Mouse (Mus musculus): ENCODE measurements at regions not wholly inside any gene's neighbourhood (a gene's known extent, or its start where the extent isn't known, plus 50 kb on each side); places are given as distances from the start of the nearest gene placed in this dataset.

GRCm38 (mm10) chr15:88036146-88037000, 492.3 kb downstream of the Fam19a5 start:
- no peak for DNase-seq

DNA sequence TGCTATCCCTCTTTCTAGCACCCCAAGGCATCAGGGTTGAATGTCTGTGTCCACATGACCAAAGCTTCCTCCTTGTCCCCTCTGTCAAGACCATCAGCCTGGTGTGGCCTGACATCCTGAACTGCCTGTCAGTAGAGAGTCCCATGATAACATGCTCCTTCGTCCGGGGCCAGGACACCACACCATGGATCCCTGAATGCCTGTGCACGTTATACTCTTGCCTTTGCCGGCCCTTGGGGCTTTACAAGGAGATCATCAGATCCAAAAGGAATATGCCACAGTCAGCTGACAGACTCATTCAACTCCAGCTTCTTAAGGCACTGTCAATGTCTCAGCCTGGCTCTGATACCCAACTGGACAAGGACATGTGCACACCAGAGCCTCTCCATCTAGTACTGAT, 493.5 kb downstream of the Fam19a5 start:
- DNase-seq = no peak

DNA sequence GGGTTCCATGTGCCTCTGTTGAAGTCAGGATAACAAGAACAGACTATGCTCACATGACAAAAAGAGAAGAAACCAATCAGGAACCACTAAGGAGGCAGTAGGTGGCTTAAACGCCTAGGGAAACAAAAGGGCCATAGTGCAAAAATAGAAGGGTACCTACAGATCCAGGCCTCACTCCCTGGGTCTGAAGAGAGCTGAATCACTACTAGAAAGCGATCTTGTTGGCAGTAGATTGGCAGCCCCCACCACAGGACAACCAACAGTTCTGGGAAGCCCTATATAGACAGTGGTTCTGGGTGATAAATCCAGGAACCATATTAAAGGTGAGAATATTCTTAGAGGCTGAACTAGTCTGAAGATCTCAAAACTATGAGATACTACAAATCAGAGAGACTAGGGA, 498.7 kb downstream of the Fam19a5 start:
- DNase-seq = no peak

GRCm38 (mm10) chr15:88058071-88058470, 514.0 kb downstream of the Fam19a5 start:
- no peak for DNase-seq

DNA sequence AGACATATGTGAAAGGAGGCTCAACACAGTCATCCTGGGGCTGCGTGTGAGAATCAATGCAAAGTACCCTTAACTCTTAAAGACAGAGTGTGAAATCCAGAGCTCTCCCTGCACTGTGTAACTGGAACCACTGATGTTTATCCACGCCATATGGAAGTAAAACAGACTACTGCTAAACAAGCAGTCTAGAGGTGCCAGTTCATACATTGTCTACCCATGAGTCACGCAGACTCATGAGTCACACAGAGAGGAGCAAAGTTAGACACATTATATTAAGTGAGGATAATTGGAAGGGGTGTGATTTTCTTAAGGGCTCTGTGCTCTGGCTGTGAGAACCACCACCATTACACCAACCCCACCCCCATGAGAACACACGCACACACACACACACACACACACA, 516.8 kb downstream of the Fam19a5 start:
- no peak for DNase-seq

DNA sequence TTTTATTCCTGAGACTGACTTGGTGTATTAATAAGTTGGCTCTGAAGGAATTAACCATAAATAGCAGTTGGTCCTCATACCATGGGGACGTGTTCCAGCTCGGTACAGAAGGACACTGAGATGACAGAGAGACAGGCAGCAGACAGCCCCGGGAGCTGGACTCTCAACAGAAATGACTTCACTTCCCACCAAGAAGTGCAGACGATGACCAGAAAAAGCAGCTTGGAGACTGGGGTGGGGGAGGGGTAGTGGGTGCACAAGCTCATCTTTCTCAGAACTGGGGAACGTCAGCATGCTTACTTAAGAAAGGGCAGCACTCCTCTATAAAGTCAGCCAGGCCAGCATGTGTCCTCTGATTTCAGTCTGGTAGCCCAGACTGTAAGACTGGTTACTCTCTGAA, 518.9 kb downstream of the Fam19a5 start:
- no peak for DNase-seq

- DNase-seq = no peak
Measured at GRCm38 (mm10) chr15:88068476-88068875, 524.4 kb downstream of the Fam19a5 start.

DNA sequence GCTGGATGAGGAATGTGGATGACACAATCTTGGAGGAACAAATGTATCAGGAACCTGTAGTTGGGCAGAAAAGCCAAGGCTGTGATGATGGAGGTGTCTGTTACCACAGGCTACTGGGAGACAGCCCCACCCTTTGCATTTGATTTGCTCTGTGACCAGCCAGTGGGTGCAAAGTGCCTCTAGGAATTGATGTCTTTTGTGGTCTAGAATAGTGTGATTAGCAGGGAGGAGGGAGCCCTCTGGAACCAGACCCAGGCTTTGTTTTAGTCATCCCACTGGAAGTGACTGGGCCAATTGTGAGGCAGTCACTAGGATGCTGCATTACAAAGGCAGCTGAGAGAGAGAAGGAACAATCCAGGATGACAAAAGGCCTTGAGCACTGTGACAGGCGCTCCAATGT, 527.4 kb upstream of the Zdhhc25 start:
- no peak for DNase-seq

GRCm38 (mm10) chr15:88083911-88084310, 516.2 kb upstream of the Zdhhc25 start:
- DNase-seq = no peak

DNA sequence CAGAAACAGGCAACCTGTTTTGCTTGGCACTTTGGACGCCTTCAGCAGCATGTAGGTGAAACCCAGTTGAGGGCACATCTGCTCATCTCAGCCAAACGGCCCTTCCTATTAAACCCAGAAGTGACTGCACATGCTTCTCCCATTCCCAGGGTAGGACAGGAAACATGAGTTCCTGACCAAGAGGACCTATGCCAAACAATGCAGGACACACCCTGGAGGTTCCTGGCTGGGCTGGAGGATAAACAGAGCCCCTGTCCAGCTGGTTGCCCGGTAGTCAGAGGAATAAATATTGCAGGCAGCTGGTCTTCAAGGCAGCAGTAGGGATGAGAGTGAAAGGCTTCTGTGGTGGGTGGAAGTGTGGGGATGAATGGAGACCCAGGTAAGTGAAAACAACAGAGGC, 514.5 kb upstream of the Zdhhc25 start:
- DNase-seq = no peak

DNA sequence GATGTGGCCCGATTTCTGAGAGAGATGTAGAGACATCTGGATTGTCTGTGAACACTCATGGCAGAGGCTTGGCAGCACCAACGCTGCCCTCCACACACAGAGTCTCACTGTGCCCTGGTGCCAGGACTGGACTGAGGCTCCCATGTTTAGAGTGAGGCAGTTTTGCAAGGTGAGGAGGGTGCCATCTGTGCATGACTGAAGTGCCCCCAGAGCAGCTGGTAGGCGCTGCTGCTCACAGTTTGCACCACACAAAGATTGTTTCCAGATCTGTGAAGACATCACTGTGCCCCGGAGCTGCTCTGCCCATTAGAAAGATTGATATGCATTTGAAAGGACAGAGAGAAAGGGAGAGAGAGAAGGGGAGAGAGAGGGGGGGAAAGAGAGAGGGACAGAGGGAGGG, 510.6 kb upstream of the Zdhhc25 start:
- DNase-seq = no peak

- DNase-seq = no peak
Measured at GRCm38 (mm10) chr15:88091390-88091789, 508.7 kb upstream of the Zdhhc25 start.

DNA sequence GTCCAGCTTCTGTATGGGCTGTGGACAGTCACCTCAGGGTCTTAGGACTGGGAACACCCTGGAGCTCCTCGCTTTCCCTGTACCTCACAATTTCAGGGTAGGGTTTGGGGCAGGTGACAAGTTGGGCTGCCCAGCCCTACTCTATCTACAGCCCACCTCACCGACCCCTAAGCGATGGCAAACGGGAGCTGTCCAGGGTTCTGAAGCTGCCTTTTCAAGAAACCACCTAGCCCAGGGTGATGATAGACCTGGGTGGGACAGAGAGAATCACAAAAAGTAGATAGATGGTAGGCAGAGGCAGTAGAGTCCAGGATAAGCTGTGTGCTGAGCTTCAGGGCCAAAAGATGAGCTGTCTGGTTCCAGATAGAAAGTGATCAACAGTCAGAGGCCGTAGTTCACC, 479.7 kb upstream of the Zdhhc25 start:
- DNase-seq = no peak

DNA sequence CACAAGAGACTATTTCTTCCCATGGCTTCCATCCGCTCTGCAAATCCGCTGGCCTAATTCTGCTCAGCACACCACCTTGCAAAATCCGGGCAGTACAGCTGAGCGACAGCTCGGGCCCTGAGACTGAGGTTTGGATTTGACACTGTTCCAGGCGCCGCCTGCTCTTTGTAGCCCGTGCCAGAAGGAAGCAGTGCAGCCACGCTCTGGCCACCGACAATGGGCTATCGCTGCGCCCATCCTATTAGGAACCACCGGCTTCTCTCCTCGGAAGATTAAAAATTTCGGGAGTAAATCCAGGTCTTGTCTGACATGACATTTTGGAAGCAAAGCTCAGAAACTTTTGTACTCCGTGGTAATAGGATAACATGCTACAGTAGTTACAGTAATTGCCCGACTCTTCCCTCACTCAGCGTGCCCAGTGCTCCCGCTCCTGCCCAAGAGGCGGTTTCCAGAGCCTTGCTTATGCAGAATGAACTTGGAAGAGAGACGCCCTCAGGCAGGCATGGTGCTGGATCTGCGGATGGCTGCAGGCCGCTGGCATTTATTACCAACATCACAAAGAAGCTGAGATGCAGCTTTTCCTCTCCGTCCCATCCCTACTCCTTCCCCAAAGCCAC, 476.1 kb upstream of the Zdhhc25 start:
- peak; percentile 50 for DNase-seq

DNA sequence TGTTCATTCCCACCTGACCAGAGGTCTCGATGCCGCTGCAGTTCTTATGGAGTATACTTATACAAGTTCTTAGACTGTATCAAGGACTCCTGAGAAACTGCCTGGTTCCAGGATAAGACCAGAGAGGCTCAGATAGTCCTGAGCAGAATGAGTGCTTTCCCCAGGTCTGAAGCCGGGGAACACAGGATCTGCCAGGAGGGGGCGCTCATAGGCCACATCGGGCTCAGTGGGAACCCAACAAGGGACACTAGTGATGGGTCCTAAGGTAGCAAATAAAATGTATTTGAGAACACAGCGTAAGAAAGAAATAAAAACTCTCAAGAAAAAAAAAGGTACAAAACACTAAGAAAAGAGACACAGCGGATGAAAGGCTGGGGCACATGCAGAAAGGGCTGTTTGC, 454.0 kb upstream of the Zdhhc25 start:
- peak; percentile 87 for DNase-seq

GRCm38 (mm10) chr15:88151199-88151598, 448.9 kb upstream of the Zdhhc25 start:
- DNase-seq = no peak

- no peak for DNase-seq
Measured at GRCm38 (mm10) chr15:88159618-88160170, 440.4 kb upstream of the Zdhhc25 start.

DNA sequence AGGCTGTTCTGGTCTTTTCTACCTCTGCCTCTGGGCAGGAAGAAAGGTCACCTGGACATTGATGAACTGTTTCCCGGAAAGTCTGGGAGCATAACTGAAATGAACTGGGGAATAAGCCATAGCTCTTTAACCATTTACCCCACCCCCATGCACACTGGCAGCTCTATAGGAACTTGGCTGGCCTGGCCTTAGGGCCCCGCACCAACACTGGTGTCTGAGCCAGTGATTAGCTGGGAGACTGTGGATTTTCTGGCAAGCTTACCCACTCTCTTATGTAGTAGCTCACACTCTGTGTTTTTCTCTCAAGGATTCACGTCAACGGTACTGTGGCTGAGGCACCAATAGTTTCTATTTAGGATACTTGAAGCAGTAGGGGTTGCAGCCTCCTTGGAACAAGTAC, 439.8 kb upstream of the Zdhhc25 start:
- DNase-seq = no peak

DNA sequence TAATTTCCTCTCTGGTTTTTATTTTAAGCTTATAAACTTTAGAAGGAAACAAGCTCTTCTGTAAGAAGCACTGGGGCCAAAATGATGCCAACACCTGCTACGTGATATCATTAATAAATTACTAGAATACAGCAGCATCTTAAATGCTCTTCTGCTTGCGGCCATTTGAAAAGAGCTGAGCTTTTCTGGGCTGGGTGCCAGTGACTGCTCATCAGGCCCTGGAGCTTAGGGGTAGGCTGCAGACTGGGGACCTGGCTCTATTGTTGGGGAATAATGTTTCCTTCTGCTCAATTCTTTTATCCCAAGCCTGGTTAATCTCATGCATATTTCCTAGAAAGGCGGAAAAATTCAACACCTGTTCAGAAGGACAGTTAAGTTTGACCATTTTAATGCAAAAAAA, 436.7 kb upstream of the Zdhhc25 start:
- DNase-seq = peak; percentile 43

GRCm38 (mm10) chr15:88174326-88174725, 425.8 kb upstream of the Zdhhc25 start:
- DNase-seq = no peak

- no peak for DNase-seq
Measured at GRCm38 (mm10) chr15:88175991-88176390, 424.1 kb upstream of the Zdhhc25 start.

- DNase-seq = no peak
Measured at GRCm38 (mm10) chr15:88196539-88196938, 403.6 kb upstream of the Zdhhc25 start.

DNA sequence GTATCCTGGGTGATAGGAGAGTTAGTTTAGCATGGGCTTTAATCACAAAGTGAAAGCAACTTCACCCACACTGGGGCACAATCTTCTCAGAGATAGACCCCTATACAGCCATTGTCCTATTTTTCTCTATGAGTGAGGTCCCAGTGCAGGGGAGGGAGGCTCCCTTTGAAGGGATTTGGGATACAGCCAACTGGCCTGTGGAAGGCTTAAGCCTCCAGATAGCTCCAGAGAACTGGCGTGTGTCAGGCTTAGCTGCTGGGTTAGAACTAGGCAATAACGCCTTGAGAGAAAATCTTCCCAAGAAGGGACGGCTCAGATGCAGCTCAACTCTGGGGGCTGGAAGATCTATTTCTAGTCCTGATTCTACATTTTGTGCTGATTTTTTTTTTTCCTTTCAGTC, 397.4 kb upstream of the Zdhhc25 start:
- no peak for DNase-seq

DNA sequence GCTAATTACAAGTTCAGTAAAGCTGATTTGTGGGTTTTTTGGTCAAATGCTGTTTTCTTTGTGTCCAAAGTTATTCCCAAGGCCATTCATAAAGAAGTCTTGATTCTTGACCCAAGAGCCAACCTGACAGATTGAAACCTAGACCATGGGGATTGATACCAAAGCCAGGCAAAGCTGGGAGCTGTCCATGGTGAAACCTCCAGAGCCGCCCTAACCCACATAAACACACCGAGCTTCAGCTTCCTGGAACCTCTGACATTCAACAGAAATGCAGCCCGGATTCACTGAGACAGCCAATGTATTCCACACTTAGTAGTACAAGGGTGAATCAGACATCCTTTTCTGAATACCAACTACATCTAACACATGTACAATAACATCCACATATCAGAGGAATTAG, 386.7 kb upstream of the Zdhhc25 start:
- no peak for DNase-seq

Data from right cerebral cortex, postnatal 4 days (tissue).